Mouse (Mus musculus) kidney, adult 2 months (tissue): ENCODE results near the gene Pgghg.

Experiments
- CTCF ChIP-seq: fragments of 200-500 bp; conservative IDR thresholded peaks from 2 replicates; pipeline ENCODE4 v1.5.1; 2011; ENCODE audit warnings: low read depth, mild to moderate bottlenecking, control low read depth, low read length, moderate library complexity, mixed read lengths; ENCODE audit not compliant: insufficient read depth, insufficient read length
- POLR2A ChIP-seq: fragments of 200-500 bp; IDR thresholded peaks from one replicate; pipeline ENCODE4 v1.6.1; 2011; ENCODE audit warnings: low read depth, low read length, control low read depth

GRCm38 (mm10) chr7:140981704-140982103 is 40.5 kb downstream of the Pgghg start:
- TF ChIP-seq CTCF (no peak), POLR2A (no peak)
